Mouse (Mus musculus): Measurements from ENCODE around the gene Cryba2.

Gene Cryba2

DNA sequence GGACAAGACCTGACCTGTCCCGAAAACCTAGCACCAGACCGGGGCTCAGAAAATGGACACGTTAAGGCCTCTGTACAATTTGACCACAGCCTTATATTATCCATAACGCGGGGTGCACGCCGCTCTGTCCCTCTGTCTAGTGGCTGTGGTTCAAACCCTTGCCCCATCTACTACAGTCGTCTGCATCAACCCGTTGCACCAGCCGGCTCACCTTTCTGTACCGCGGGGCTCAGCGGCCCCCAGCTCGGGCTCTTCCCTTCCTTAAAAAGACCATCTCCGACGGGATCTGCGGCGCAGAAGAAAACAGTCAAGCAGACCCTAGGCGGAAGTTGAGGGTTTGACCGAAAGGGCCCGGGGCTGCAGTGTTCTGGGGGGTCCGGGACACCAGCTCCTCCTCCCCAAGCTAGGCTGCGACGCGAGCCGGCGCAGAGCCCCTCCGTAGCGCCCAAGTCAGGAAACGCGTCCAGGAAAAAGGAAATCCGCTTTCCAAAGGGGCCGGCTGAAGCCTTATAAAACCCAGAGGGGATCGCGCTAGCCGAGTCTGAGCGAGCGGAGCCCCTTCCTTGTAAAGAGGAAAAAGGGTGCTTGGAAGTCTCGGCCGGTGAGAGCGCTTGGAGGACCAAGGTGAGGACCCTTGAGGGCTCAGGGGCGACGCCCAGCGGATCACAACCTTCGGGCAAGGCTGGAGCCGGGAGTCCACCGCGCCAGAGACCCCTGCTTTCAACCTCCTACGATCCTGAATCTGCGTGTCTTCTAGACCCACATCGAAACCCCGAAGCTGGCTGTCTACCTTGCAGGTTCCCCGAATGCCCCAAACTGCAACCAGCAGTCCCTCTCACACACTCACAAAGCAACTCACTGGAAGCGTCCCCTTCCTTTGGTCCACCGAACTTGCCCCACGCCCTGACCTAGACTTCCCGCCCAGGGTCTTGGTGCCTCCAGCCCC lies 8.5 kb downstream of the Cryba2 start:
- no peak for DNase-seq (ENCODE audit: low spot score in 2 of 2)

DNA sequence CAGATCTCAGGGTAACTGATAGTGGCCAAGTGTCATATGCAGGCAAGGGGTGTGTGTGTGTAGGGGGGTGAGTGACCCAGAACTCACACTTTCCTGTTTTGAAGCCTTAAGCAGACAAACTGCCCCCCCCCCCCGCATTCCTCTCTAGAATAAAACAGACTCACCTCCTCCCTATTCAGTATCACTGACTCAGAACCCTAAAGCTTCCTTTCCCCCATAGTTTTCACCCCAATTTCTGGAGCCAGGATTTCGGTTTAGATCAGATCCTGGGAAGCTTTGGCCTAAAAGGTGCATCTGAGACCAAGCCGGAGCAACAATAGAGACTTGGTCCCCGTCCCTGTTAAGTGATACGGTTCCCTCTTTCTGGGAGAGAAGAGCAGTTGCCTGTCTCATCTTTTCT lies 9.5 kb downstream of the Cryba2 start:
- DNase-seq (ENCODE audit: low spot score in 2 of 2) = no peak

- no peak for DNase-seq (ENCODE audit: low spot score in 2 of 2)
Measured at GRCm38 (mm10) chr1:74882828-74883227, 10.1 kb downstream of the Cryba2 start.

GRCm38 (mm10) chr1:74882055-74882734 lies 10.7 kb downstream of the Cryba2 start:
- no peak for DNase-seq (ENCODE audit: low spot score in 2 of 2)

DNA sequence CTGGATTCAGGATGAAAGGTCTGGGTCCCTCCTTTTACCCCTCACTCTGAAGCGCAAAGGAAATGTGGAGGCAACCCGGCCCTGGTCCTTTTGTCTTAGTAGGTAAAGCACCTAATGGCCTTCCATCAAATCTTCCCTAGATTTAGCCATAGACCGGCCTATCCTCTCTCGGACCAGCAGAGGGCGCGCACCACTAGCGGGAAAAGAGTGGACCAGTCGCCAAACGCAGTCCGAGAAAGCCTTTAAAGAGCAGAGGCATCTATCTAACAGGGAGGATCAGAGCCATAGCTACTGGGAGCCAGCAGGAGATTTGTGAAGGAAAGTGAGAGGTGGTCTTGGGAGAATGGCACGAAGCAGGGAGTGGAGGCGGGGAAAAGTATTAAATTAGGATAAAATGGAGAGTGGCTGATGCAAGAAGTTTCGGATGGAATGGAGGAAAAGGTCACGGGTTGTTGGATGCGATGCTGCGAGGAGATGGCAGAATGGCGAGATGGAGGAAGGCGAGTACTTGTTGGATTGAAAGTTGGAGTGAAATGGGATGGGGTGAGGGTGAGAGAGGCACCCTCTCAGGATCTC lies 12.1 kb downstream of the Cryba2 start:
- peak; percentile 34 to 78 for DNase-seq (ENCODE audit: low spot score in 2 of 2)

DNA sequence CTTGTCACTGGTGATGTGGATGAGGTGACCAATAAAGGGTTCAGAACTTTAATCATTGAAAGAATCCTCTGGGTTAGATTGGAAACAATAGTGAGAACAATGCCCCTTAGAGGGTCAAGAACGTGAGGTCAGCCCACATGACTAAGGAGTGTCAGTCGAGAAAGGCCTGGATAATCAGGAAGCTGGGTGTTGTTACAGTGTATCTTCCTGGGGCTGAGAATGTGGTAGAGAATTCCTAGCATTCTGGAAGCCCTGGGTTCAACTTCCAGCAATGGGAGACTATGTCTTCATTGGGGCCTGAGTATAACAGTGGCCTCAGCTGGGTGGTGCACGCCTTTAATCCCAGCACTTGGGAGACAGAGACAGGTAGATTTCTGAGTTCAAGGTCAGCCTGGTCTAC lies 15.7 kb downstream of the Cryba2 start:
- DNase-seq (ENCODE audit: low spot score in 2 of 2) = no peak

DNA sequence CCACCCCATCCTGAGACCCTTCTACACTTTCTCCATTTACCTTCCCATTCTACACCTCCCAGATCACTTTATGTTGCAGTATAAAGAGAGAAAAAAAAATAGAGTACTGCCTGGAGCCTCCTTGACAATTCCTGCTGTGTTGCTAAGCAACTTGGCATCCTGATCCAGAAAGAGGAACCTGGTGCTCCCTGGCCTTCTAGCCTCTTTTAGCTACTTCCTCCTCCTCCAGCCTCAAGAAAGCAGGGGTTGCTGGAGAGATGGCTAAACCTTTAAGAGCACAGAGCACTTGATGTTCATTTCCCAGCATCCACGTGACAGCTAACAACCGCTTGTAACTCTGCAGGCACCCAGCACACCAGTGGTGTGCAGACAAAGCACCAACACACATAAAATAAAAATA lies 20.7 kb downstream of the Cryba2 start:
- DNase-seq (ENCODE audit: low spot score in 2 of 2) = no peak

- DNase-seq (ENCODE audit: low spot score in 2 of 2) = no peak
Measured at GRCm38 (mm10) chr1:74861783-74862182, 31.2 kb downstream of the Cryba2 start.

DNA sequence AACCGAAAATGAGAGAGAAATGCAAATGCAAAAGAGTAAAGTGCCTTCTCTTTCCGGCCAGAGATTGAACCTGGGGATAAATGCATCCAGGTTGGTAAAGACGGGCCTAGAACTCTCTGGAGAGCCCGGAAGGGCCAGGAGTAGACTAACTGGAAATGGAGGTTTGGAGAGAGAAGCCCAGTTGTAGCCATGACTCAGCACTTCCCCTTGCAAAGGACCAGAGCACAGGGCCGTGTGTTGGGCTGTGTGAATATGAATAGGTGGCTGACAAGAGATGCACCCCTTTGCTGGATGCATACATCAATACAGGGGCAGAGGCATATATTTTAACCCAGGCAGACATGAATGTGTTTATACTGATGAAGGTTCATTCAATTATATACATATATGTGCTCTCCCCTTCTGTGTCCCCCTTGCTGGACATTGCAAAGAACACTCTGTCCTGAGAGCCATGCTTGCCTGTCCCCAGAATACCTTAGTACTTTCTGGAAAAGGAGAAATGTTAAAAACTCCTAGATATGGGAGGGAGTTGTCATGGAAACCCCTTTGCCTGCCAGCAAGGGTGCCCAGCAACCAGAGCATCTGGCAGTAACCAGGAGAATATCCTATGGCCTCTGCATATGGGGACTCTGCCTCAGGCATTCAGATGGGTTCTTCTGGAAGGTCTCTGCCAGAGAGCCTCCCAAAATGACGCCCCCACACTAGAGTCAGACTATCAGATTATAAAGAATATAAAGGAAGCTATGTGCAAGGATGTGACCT lies 33.5 kb downstream of the Cryba2 start:
- no peak for DNase-seq (ENCODE audit: low spot score in 2 of 2)

DNA sequence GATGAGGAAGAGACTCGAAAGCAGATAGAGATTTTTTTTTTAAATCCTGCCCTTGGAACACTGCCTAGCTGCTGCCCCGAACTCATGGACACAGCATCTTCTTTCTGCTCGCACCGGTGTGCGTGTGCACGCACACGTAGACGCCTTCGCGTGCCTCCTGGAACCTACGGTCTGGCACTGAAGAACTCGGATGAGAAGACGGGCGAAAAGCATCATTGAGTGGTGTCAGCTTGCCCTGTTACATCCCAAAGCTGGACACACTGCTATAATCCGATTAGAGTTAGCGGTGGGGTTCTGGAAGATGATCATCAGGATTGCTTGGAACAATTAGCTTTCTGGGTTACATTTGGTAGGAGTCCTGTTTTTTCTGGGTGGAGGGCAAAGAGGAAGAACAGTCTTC lies 34.1 kb downstream of the Cryba2 start:
- DNase-seq (ENCODE audit: low spot score in 2 of 2) = no peak

- peak; percentile 19 to 72 for DNase-seq (ENCODE audit: low spot score in 2 of 2)
Measured at GRCm38 (mm10) chr1:74858171-74858719, 34.7 kb downstream of the Cryba2 start.

- peak in 1 of 2 experiments; percentile 54 for DNase-seq (ENCODE audit: low spot score in 2 of 2)
Measured at GRCm38 (mm10) chr1:74857677-74858076, 35.3 kb downstream of the Cryba2 start.

DNA sequence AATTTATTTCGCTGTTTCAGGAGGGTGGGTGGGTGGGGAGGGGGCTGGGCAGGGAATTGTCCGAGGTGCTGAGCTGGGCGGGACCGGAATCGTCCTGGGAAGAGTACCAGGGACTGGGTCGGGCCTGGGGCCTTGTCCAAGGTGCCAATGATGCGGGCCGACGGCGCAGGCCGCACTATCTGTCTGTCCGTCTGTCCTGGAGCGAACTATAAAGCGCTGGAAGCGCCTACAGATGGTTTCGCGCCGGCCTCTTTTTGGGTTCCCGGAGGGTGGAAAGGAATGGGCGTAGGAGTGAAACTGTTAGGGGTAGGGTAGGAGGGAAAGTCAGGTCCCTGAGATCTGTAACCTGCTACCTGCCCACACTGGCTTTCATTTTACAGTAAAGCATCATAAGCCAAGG lies 35.7 kb downstream of the Cryba2 start:
- peak in 1 of 2 experiments; percentile 56 for DNase-seq (ENCODE audit: low spot score in 2 of 2)

- DNase-seq (ENCODE audit: low spot score in 2 of 2) = no peak
Measured at GRCm38 (mm10) chr1:74856791-74857190, 36.2 kb downstream of the Cryba2 start.

DNA sequence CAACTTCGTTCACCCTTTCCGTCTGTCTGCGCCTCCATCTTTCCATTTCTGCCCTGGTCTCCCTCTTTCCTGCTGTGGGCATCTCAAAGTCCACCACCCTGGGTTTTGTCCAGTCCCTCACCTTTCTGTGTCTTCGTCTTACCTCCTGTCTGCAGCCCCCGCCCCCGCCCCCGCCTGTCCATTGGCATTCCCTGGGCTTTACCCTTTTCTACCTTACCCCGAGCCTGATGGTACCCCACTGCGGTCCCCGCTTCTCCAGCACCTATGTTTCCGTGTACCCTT lies 36.6 kb downstream of the Cryba2 start:
- no peak for DNase-seq (ENCODE audit: low spot score in 2 of 2)

DNA sequence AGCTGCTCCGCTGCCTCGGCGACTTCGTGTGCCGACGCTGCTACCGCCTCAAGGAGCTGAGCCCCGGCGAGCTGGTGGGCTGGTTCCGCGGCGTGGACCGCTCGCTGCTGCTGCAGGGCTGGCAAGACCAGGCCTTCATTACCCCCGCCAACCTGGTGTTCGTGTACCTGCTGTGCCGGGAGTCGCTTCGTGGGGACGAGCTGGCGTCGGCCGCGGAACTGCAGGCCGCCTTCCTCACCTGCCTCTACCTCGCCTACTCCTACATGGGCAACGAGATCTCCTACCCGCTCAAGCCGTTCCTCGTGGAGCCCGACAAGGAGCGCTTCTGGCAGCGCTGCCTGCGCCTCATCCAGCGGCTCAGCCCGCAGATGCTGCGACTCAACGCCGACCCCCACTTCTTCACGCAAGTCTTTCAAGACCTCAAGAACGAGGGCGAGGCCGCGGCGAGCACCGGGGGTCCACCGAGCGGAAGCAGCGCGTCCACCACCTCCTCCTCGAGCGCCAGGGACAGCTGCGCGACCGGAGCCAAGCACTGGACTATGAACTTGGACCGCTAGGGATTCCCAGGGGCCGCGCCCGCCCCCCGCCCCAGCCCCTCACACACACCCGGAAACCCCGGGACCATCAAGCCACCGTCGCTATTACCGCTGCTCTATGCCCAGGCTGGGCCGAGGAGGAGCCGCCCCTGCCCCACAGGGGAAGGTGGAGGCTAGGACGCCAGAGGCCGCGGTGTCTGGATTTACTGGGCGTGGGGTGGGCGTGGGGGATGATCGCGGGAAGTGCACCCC lies 37.1 kb downstream of the Cryba2 start:
- DNase-seq (ENCODE audit: low spot score in 2 of 2) = peak in 1 of 2 experiments; percentile 60

- DNase-seq (ENCODE audit: low spot score in 2 of 2) = peak in 1 of 2 experiments; percentile 62
Measured at GRCm38 (mm10) chr1:74855156-74855555, 37.8 kb downstream of the Cryba2 start.

DNA sequence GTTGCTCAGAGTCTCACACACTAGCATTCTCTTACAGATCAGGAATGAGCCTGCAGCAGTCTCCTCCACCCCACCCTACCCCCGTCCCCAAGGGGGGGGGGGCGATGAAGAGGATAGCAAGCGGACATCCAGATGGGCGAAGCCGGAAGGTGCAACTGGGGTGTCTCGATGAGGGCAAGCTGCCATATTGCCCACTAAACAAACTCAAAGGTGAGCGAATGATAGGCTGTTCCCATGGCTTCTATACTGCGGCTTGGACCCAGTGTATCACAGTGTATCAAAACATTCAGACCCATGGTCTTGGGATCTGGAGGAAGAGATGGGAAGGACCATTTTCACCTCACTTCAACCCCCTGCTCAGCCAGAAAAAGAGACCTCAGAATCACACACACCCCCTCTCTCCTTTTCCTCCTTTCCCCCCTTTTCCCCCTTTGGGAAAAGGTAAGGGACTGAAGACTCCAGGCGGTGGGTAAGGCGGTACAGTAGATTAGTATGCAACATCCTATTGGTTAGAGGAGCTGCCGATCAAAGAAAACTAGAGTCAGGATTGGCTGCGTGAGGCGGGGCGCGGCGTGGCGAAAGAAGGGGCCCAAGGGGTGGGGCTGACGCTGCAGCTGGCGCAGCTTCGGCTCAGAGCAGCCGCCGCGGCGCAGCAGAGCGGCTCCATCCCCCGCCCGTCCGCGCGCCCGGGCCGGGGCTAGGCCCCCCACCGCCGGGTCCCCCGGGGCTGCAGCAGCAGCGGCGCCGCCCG lies 38.5 kb downstream of the Cryba2 start, which contains the start of gene Cdk5r2:
Cdk5r2 (plus strand) TSS at position 629 of the 751 bp plus-strand sequence.
- DNase-seq (ENCODE audit: low spot score in 2 of 2) = peak; percentile 64 to 78

DNA sequence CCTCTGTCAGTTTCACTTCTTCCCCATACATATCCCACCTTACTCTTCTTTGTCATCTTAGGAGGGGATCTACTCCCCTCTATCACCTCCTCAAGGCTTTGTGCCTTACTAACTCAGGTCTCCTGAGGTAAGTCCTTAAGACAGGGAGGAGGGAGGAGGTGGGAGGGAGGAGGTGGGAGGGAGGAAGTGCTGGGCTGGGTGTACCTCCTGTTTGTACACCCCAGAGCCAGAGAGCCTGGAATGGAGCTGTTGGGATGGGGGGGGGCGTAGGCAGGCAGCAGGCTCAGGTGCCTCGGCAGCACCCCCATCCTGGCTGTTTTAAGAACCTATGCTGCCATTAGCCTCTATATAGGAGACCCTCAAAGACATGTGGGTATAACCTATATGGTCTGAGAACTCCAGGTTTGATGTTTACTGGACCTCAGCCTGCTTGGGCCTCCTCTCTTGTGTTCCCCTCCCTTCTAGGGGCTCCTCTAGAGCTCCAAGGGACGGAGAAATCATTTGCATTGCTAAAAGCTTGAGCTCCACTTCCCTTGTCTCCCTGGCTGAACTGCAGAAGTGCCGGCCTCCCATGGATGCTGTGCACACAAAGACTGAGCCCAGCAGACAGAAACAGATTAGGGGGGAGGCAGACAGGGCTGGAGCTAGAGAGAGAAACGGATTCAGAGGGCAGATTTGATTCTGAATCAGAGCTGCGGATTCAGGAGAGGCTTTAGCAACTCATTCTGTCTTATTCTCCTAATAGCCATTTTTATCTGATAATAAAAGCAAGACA lies 41.8 kb downstream of the Cryba2 start:
- no peak for DNase-seq (ENCODE audit: low spot score in 2 of 2)

Data from spleen, postnatal 4 days (tissue).